Mouse (Mus musculus): ENCODE data around the gene Ahnak2.

GRCm38 (mm10) chr12:112764141-112764540 is 38.3 kb downstream of the Ahnak2 start:
- TF ChIP-seq CTCF (IDR thresholded peaks at IDR 0.05; ENCODE audit: low read depth) (no peak), EP300 (IDR thresholded peaks at IDR 0.05; ENCODE audit: low read depth) (no peak)

All from heart, postnatal 0 days (tissue).